8 mouse cellular contexts compared by ENCODE assay signal in the genomic region with DNA sequence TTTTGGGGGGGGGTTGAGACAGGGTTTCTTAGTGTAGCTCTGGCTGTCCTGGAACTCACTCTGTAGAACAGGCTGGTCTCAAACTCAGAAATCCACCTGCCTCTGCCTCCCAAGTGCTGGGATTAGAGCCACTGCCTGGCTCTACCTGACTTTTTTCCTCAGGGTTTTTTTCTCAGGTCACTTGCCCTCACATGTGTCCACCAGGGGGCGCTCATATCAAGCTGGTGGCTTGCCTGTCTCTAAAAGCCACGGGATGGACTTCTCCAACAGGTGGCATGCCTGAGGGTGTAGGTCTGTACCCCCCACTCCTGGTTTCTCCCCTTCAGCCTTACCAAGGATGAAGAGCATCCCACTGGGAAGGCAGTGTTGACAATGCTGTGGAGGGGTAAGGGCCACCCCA. TPM values are rescaled to one million over a fixed set of nuclear protein-coding genes. Genes with fewer than 3 reads are reported as not detected.
DNase-seq lines count a peak whose midpoint lies in the region; ATAC-seq and TF ChIP-seq lines count a peak whose summit lies in the region.

No protein-coding gene starts in this region.

- no peaks in the 10 kb centered on the region for H3K36me3 ChIP-seq in intestine, embryonic 14.5 days (ENCODE audit: control insufficient read depth, insufficient read depth, low read length)
- H3K36me3 ChIP-seq in liver, adult 2 months (ENCODE audit: control insufficient read depth, insufficient read depth, low read length): no peaks in the 10 kb centered on the region

- TF ChIP-seq CTCF in embryonic fibroblast, embryonic 13.5 days (IDR thresholded peaks at IDR 0.05; ENCODE audit: borderline replicate concordance, insufficient read depth, low read length): peak; percentile 40; the same call in 1 of the 2 replicates
- peak; percentile 82 for TF ChIP-seq CTCF in liver, adult 2 months (IDR thresholded peaks at IDR 0.05; ENCODE audit: low read depth, low read length)

- H3K4me1 ChIP-seq in embryonic fibroblast, embryonic 13.5 days (ENCODE audit: control insufficient read depth, insufficient read depth, low read length): no peaks in the 10 kb centered on the region
- peaks cover 16% of the 10 kb centered on the region; the same call in 1 of the 2 replicates for H3K4me1 ChIP-seq in intestine, embryonic 14.5 days (replicated peaks; ENCODE audit: control insufficient read depth, insufficient read depth, low read length)
- no peaks in the 10 kb centered on the region for H3K4me1 ChIP-seq in liver, adult 2 months (ENCODE audit: control insufficient read depth, insufficient read depth, low read length)

- TF ChIP-seq POLR2A in embryonic fibroblast, embryonic 13.5 days (IDR thresholded peaks at IDR 0.05; ENCODE audit: low read depth, low read length): no peak
- no peak for TF ChIP-seq POLR2A in liver, adult 2 months (IDR thresholded peaks at IDR 0.05; ENCODE audit: extremely low read depth, insufficient read depth, low read length)

- peak; percentile 74 to 87 for DNase-seq in left cerebral cortex, adult 18-20 months (ENCODE audit: low spot score in 2 of 2)
- DNase-seq in left cerebral cortex, adult 11 months (ENCODE audit: low spot score): no peak
- DNase-seq in adrenal gland, postnatal 36 days: peak; percentile 90 to 92
- peak; percentile 96 for DNase-seq in intestine, embryonic 14.5 days (ENCODE audit: low spot score)
- DNase-seq in liver, adult 2 months (ENCODE audit: extremely low read depth, low read depth, low spot score): peak; percentile 52
- DNase-seq in retina, adult 2 months (ENCODE audit: low read depth, low spot score): peak; percentile 49
- peak; percentile 89 for DNase-seq in thymus, postnatal 14 days

- no peak overlapping the region for H3K9ac ChIP-seq in intestine, embryonic 14.5 days (ENCODE audit: low read length)
- no peak overlapping the region for H3K9ac ChIP-seq in liver, adult 2 months (ENCODE audit: low read depth, low read length)

- WGBS in intestine, embryonic 14.5 days: 3% methylated on average over 2 of the region's 2 CpGs
- 0% methylated on average over 2 of the region's 2 CpGs for WGBS in liver, adult 2 months

- ATAC-seq in intestine, embryonic 14.5 days (replicated peaks; ENCODE audit: low FRiP score, low TSS enrichment, low read depth): no peak

- H3K79me2 ChIP-seq in liver, adult 2 months (ENCODE audit: control insufficient read depth, insufficient read depth, low read length): no peaks in the 10 kb centered on the region

- H3K4me3 ChIP-seq in embryonic fibroblast, embryonic 13.5 days (ENCODE audit: insufficient read depth, low read length): no peak overlapping the region
- H3K4me3 ChIP-seq in intestine, embryonic 14.5 days (ENCODE audit: low read depth, low read length): no peak overlapping the region
- H3K4me3 ChIP-seq in liver, adult 2 months (ENCODE audit: insufficient read depth, low read depth, low read length): no peak overlapping the region

- no peak overlapping the region for H3K27ac ChIP-seq in embryonic fibroblast, embryonic 13.5 days (ENCODE audit: insufficient read depth, low read length)
- no peak overlapping the region for H3K27ac ChIP-seq in intestine, embryonic 14.5 days (ENCODE audit: low read depth)
- no peak overlapping the region for H3K27ac ChIP-seq in liver, adult 2 months (replicated peaks; ENCODE audit: insufficient read depth, low read depth, low read length)

- peaks cover 20% of the 10 kb centered on the region; the same call in 1 of the 2 replicates for H3K27me3 ChIP-seq in intestine, embryonic 14.5 days (replicated peaks; ENCODE audit: control insufficient read depth, insufficient read depth, low read length)
- H3K27me3 ChIP-seq in liver, adult 2 months (ENCODE audit: control insufficient read depth, insufficient read depth, low read length): peaks cover 4% of the 10 kb centered on the region; the same call in 1 of the 2 replicates

- no peaks in the 10 kb centered on the region for H3K9me3 ChIP-seq in intestine, embryonic 14.5 days (ENCODE audit: control insufficient read depth, low read length)

- no peak overlapping the region for H3K4me2 ChIP-seq in intestine, embryonic 14.5 days (ENCODE audit: low read length)

RNA-seq across cellular contexts. Expression of a gene that starts 11.5 kb away (rescaled TPM):
- 1 to 10 TPM; 1.8 to 1.9 TPM for total RNA-seq in left cerebral cortex, adult 18-20 months (2021)
- under 1 TPM; 0.70 to 0.82 TPM for total RNA-seq in adrenal gland, postnatal 36 days (2021)
- 0.16 TPM in 1 of 2 replicates, not detected in the other for polyA plus RNA-seq in embryonic fibroblast, embryonic 13.5 days (2011; ENCODE audit: insufficient read length, low read depth, missing spikeins)
- 3.2 and 3.7 TPM in 2 replicates for polyA plus RNA-seq in intestine, embryonic 14.5 days (2014; fragmentation: Nextera tagmentation; extraction: Ambion mirVana)
- 0.07 and 0.18 TPM in 2 replicates for total RNA-seq in liver, adult 2 months (2014; rRNA removed)
- polyA plus RNA-seq in liver, adult 2 months (2012; rRNA removed): 0.12 and 0.16 TPM in 2 replicates

RNA-seq across cellular contexts. Expression of a gene that starts 27.6 kb away (rescaled TPM):
- 100 to 1,000 TPM; 115 to 123 TPM for total RNA-seq in left cerebral cortex, adult 18-20 months (2021)
- total RNA-seq in adrenal gland, postnatal 36 days (2021): 100 to 1,000 TPM; 170 to 228 TPM
- 51.3 and 54.3 TPM in 2 replicates for polyA plus RNA-seq in embryonic fibroblast, embryonic 13.5 days (2011; ENCODE audit: insufficient read length, low read depth, missing spikeins)
- polyA plus RNA-seq in intestine, embryonic 14.5 days (2014; fragmentation: Nextera tagmentation; extraction: Ambion mirVana): 33.3 and 35.1 TPM in 2 replicates
- 994 and 1,028 TPM in 2 replicates for total RNA-seq in liver, adult 2 months (2014; rRNA removed)
- polyA plus RNA-seq in liver, adult 2 months (2012; rRNA removed): 683 and 720 TPM in 2 replicates

RNA-seq across cellular contexts. Expression of a gene that starts 27.8 kb away (rescaled TPM):
- 10 to 100 TPM; 37.8 to 39.5 TPM for total RNA-seq in left cerebral cortex, adult 18-20 months (2021)
- 10 to 100 TPM; 20.0 to 28.5 TPM for total RNA-seq in adrenal gland, postnatal 36 days (2021)
- polyA plus RNA-seq in embryonic fibroblast, embryonic 13.5 days (2011; ENCODE audit: insufficient read length, low read depth, missing spikeins): 9.8 and 16.3 TPM in 2 replicates
- 88.8 and 93.2 TPM in 2 replicates for polyA plus RNA-seq in intestine, embryonic 14.5 days (2014; fragmentation: Nextera tagmentation; extraction: Ambion mirVana)
- total RNA-seq in liver, adult 2 months (2014; rRNA removed): 3.0 and 5.3 TPM in 2 replicates
- polyA plus RNA-seq in liver, adult 2 months (2012; rRNA removed): 2.3 and 3.0 TPM in 2 replicates

RNA-seq across cellular contexts. Expression of a gene that starts 47.6 kb away (rescaled TPM):
- total RNA-seq in left cerebral cortex, adult 18-20 months (2021): 10 to 100 TPM; 76.5 to 78.4 TPM
- 10 to 100 TPM; 77.4 to 81.8 TPM for total RNA-seq in adrenal gland, postnatal 36 days (2021)
- polyA plus RNA-seq in embryonic fibroblast, embryonic 13.5 days (2011; ENCODE audit: insufficient read length, low read depth, missing spikeins): 71.1 and 71.4 TPM in 2 replicates
- polyA plus RNA-seq in intestine, embryonic 14.5 days (2014; fragmentation: Nextera tagmentation; extraction: Ambion mirVana): 78.1 and 83.2 TPM in 2 replicates
- 19.9 and 25.2 TPM in 2 replicates for total RNA-seq in liver, adult 2 months (2014; rRNA removed)
- polyA plus RNA-seq in liver, adult 2 months (2012; rRNA removed): 32.6 and 36.3 TPM in 2 replicates

RNA-seq across cellular contexts. Expression of a gene that starts 54.3 kb away (rescaled TPM):
- not detected for total RNA-seq in left cerebral cortex, adult 18-20 months (2021)
- not detected for total RNA-seq in adrenal gland, postnatal 36 days (2021)
- not detected in 2 replicates for polyA plus RNA-seq in embryonic fibroblast, embryonic 13.5 days (2011; ENCODE audit: insufficient read length, low read depth, missing spikeins)
- polyA plus RNA-seq in intestine, embryonic 14.5 days (2014; fragmentation: Nextera tagmentation; extraction: Ambion mirVana): 0.11 and 0.15 TPM in 2 replicates
- total RNA-seq in liver, adult 2 months (2014; rRNA removed): not detected in 2 replicates
- not detected in 2 replicates for polyA plus RNA-seq in liver, adult 2 months (2012; rRNA removed)
